Mouse (Mus musculus): ENCODE data around the gene Tpm1. TPM values are rescaled to one million over a fixed set of nuclear protein-coding genes. Genes with fewer than 3 reads are reported as not detected.

Gene Tpm1
- polyA plus RNA-seq, 1 experiment from 2014 or later: 385 TPM

DNA sequence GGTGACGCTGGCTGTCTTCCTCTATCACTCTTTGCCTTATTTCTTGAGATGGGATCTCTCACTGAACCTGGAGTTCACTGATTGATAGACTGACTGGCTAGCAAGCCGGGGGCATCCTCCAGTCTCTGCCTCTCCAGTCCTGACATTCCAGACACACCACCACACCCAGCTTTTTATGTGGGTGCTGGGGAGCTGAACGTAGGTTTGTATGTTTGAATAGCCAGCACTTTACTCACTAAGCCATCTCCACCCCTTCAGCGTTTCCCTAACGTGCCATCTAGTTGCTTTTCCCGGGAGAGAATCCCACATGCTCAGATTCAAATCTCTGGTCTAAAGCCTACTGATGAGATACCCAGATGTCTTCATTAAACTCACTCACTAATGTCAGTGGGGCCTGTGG lies 59.6 kb downstream of the Tpm1 start:
- H3K4me1 ChIP-seq (replicated peaks; ENCODE audit: control insufficient read depth, insufficient read depth, low read length): no peaks in the 10 kb centered on the region
- no peak overlapping the region for H3K4me2 ChIP-seq (replicated peaks; ENCODE audit: low read depth, low read length)
- DNase-seq (ENCODE audit: low spot score) (no peak), ATAC-seq (ENCODE audit: low FRiP score) (no peak)
- H3K27ac ChIP-seq (ENCODE audit: low read depth, low read length): no peak overlapping the region
- H3K9ac ChIP-seq (ENCODE audit: low read depth, low read length): no peak overlapping the region
- no peak overlapping the region for H3K4me3 ChIP-seq (ENCODE audit: low read depth, low read length)
- no peaks in the 10 kb centered on the region for H3K9me3 ChIP-seq (ENCODE audit: control insufficient read depth, low read length)
- no peaks in the 10 kb centered on the region for H3K36me3 ChIP-seq (ENCODE audit: control insufficient read depth, insufficient read depth, low read length)
- 77% methylated on average over 6 of the region's 6 CpGs for WGBS
- H3K27me3 ChIP-seq (ENCODE audit: control insufficient read depth, insufficient read depth, low read length): no peaks in the 10 kb centered on the region

DNA sequence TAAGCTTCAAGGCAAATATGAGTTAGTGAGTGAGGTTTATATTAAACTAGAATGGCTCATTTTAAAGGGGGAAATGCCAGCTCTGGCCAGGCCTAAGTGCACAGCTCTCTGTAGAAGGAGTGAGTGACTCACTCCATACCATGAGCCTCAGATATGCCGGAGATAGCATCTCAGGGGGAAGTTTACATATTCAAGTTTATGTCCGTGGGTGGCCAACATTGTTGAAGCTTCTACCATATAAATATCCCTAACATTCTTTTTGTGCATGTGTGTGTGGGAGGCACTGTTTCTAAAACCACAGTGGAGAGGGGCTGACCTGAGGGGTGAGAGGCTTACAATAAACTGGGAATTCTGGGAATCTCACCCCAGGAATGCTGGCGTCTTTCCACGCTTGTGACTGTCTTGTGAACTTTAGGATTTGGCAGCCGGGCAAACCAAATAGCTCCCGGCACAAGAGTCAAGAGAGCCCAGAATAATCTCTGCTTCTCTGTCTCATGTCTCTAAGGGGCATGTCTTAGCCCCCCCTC lies 60.3 kb downstream of the Tpm1 start:
- H3K9ac ChIP-seq (ENCODE audit: low read depth, low read length): no peak overlapping the region
- no peak overlapping the region for H3K4me2 ChIP-seq (replicated peaks; ENCODE audit: low read depth, low read length)
- 63% methylated on average over 6 of the region's 6 CpGs for WGBS
- no peaks in the 10 kb centered on the region for H3K4me1 ChIP-seq (replicated peaks; ENCODE audit: control insufficient read depth, insufficient read depth, low read length)
- no peak for ATAC-seq (ENCODE audit: low FRiP score)
- H3K4me3 ChIP-seq (ENCODE audit: low read depth, low read length): no peak overlapping the region
- H3K27ac ChIP-seq (ENCODE audit: low read depth, low read length): no peak overlapping the region
- no peak for DNase-seq (ENCODE audit: low spot score)
- H3K27me3 ChIP-seq (ENCODE audit: control insufficient read depth, insufficient read depth, low read length): no peaks in the 10 kb centered on the region
- H3K9me3 ChIP-seq (ENCODE audit: control insufficient read depth, low read length): no peaks in the 10 kb centered on the region
- H3K36me3 ChIP-seq (ENCODE audit: control insufficient read depth, insufficient read depth, low read length): no peaks in the 10 kb centered on the region

DNA sequence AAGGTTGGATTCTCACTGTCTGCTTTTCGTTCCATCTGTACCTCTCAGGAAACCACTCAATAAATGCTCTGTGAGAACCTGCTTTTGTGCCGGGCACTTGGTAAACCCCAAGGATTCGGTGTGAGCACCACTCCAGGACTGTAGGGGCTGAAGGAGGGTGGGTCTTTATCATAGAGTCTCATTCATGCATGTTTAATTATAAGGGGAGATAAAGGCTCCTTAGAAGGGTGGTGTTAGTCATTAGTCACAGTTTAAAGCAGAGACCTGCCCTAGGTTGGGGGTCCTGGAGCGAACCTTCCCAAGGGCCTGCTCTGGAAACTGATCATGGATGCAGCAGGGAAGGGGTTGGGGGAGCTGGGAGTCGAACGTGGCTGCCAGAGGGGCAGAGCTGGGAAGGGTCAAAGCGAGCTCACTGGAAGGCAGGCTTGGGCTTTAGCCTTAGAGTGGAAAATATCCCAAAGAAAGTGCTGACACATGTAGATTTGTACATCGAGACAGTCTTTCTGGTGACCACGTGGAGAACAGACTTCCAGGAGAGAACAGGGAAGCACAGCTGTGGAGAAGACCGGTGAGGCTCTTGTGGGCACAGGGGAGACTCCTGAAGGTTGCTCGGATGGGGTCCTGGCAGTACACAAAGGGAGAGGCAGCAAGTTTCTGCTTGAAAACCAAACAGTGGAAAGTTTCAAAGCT lies 60.9 kb downstream of the Tpm1 start:
- no peak overlapping the region for H3K27ac ChIP-seq (ENCODE audit: low read depth, low read length)
- H3K4me3 ChIP-seq (ENCODE audit: low read depth, low read length): no peak overlapping the region
- H3K36me3 ChIP-seq (ENCODE audit: control insufficient read depth, insufficient read depth, low read length): no peaks in the 10 kb centered on the region
- DNase-seq (ENCODE audit: low spot score) (no peak), ATAC-seq (ENCODE audit: low FRiP score) (no peak)
- no peaks in the 10 kb centered on the region for H3K9me3 ChIP-seq (ENCODE audit: control insufficient read depth, low read length)
- no peak overlapping the region for H3K4me2 ChIP-seq (replicated peaks; ENCODE audit: low read depth, low read length)
- H3K27me3 ChIP-seq (ENCODE audit: control insufficient read depth, insufficient read depth, low read length): no peaks in the 10 kb centered on the region
- H3K9ac ChIP-seq (ENCODE audit: low read depth, low read length): no peak overlapping the region
- H3K4me1 ChIP-seq (replicated peaks; ENCODE audit: control insufficient read depth, insufficient read depth, low read length): no peaks in the 10 kb centered on the region
- WGBS: 69% methylated on average over 11 of the region's 11 CpGs

DNA sequence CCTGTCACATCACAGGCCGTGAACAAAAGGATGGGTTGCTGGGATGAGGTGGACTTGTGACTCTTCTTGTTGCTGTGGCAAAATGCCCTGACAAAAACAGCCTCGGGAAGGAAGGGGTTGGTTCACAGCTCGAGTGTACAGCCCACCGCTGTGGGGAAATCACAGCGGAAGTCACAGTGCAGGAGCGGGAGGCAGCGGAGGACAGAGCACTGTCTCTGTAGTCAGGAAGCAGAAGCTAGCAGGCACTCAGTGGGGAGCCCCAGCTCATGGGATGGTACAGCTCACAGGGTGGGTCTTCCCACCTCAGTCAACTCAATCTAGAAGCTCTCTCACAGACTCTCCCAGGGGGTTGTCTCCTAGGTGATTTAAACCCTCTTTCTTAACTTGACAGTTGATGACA lies 63.8 kb downstream of the Tpm1 start:
- H3K36me3 ChIP-seq (ENCODE audit: control insufficient read depth, insufficient read depth, low read length): no peaks in the 10 kb centered on the region
- H3K4me3 ChIP-seq (ENCODE audit: low read depth, low read length): no peak overlapping the region
- H3K4me1 ChIP-seq (replicated peaks; ENCODE audit: control insufficient read depth, insufficient read depth, low read length): no peaks in the 10 kb centered on the region
- no peaks in the 10 kb centered on the region for H3K9me3 ChIP-seq (ENCODE audit: control insufficient read depth, low read length)
- no peak overlapping the region for H3K9ac ChIP-seq (ENCODE audit: low read depth, low read length)
- WGBS: 73% methylated on average over 7 of the region's 7 CpGs
- ATAC-seq (ENCODE audit: low FRiP score) (no peak), DNase-seq (ENCODE audit: low spot score) (no peak)
- H3K4me2 ChIP-seq (replicated peaks; ENCODE audit: low read depth, low read length): no peak overlapping the region
- H3K27me3 ChIP-seq (ENCODE audit: control insufficient read depth, insufficient read depth, low read length): no peaks in the 10 kb centered on the region
- H3K27ac ChIP-seq (ENCODE audit: low read depth, low read length): no peak overlapping the region

DNA sequence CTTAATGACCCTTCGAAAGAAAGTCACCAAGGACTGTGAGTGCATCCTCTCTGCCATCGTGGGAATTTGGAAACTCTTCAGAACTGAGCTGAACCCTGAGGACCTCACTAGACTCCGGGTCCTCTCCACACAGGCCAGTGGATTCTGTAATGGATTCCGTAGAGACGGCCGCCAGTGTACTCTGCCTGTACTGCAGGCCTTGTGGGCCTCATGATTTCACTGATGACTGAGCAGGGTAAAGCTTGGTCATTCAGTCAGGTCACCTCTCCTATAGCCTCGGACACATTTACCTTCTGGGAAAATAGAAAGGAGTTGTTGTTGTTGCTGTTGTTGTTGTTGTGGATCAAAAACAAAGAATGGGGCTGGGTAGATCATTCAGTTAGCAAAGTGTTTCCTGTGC lies 67.1 kb downstream of the Tpm1 start:
- WGBS: 74% methylated on average over 7 of the region's 7 CpGs
- Histone ChIP-seq H3K27me3 (ENCODE audit: control insufficient read depth, insufficient read depth, low read length) (no peaks in the 10 kb centered on the region), H3K4me3 (ENCODE audit: low read depth, low read length) (no peak overlapping the region), H3K36me3 (ENCODE audit: control insufficient read depth, insufficient read depth, low read length) (no peaks in the 10 kb centered on the region), H3K9me3 (ENCODE audit: control insufficient read depth, low read length) (no peaks in the 10 kb centered on the region), H3K4me2 (replicated peaks; ENCODE audit: low read depth, low read length) (no peak overlapping the region), H3K9ac (ENCODE audit: low read depth, low read length) (no peak overlapping the region), H3K27ac (ENCODE audit: low read depth, low read length) (no peak overlapping the region), H3K4me1 (replicated peaks; ENCODE audit: control insufficient read depth, insufficient read depth, low read length) (no peaks in the 10 kb centered on the region)
- no peak for ATAC-seq (ENCODE audit: low FRiP score)
- no peak for DNase-seq (ENCODE audit: low spot score)

DNA sequence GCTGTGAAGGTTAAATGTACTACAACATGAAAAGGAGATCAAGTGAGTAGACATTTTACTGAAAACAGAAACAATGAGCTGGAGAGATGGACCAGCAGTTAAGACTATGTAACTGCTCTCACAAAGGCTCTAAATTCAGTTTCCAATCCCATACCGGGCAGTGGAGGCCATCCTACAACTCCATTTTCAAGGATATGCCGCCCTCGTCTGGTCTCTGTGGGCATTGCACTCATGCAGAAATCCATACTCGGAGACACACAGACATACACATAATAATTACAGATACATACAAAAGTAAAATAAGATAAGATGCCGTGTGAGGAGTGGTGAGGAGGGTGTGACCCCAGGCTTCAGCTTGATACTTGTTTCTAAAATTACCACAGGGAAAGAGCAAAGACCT lies 68.7 kb downstream of the Tpm1 start:
- 6% methylated on average over 5 of the region's 5 CpGs for WGBS
- no peak for ATAC-seq (ENCODE audit: low FRiP score)

DNA sequence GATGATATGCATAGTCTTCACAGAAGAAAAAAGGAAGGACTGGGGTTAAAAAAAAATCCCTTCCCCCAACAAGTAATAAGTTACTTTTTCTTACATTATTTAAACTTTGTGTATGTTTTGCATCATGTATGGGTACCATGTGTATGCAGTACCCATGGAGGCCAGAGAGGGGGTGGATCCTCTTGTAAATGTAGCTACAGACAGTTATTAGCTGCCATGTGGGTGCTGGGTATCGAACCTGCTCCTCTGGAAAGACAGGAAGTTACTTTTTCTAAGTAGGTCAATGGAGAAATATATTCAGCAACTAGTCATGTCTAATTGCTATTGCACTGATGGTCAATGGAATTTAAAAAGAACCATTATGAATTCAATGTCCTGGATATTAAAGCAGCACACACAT lies 70.7 kb downstream of the Tpm1 start:
- H3K4me3 ChIP-seq (ENCODE audit: low read depth, low read length): no peak overlapping the region
- no peaks in the 10 kb centered on the region for H3K9me3 ChIP-seq (ENCODE audit: control insufficient read depth, low read length)
- H3K4me2 ChIP-seq (replicated peaks; ENCODE audit: low read depth, low read length): no peak overlapping the region
- no peak for ATAC-seq (ENCODE audit: low FRiP score)
- DNase-seq (ENCODE audit: low spot score): no peak
- no peak overlapping the region for H3K9ac ChIP-seq (ENCODE audit: low read depth, low read length)
- no peaks in the 10 kb centered on the region for H3K4me1 ChIP-seq (replicated peaks; ENCODE audit: control insufficient read depth, insufficient read depth, low read length)
- no peaks in the 10 kb centered on the region for H3K36me3 ChIP-seq (ENCODE audit: control insufficient read depth, insufficient read depth, low read length)
- H3K27me3 ChIP-seq (ENCODE audit: control insufficient read depth, insufficient read depth, low read length): no peaks in the 10 kb centered on the region
- no peak overlapping the region for H3K27ac ChIP-seq (ENCODE audit: low read depth, low read length)
- WGBS: 68% methylated on average over 1 of the region's 1 CpGs

More for the DNA sequence above, 68.7 kb downstream of the Tpm1 start:
- no peak overlapping the region for H3K27ac ChIP-seq (ENCODE audit: low read depth, low read length)
- no peaks in the 10 kb centered on the region for H3K27me3 ChIP-seq (ENCODE audit: control insufficient read depth, insufficient read depth, low read length)
- no peaks in the 10 kb centered on the region for H3K36me3 ChIP-seq (ENCODE audit: control insufficient read depth, insufficient read depth, low read length)
- H3K4me1 ChIP-seq (replicated peaks; ENCODE audit: control insufficient read depth, insufficient read depth, low read length): no peaks in the 10 kb centered on the region
- no peak overlapping the region for H3K4me3 ChIP-seq (ENCODE audit: low read depth, low read length)
- H3K4me2 ChIP-seq (replicated peaks; ENCODE audit: low read depth, low read length): no peak overlapping the region
- no peaks in the 10 kb centered on the region for H3K9me3 ChIP-seq (ENCODE audit: control insufficient read depth, low read length)
- peak; percentile 87 for DNase-seq (ENCODE audit: low spot score)
- H3K9ac ChIP-seq (ENCODE audit: low read depth, low read length): no peak overlapping the region

DNA sequence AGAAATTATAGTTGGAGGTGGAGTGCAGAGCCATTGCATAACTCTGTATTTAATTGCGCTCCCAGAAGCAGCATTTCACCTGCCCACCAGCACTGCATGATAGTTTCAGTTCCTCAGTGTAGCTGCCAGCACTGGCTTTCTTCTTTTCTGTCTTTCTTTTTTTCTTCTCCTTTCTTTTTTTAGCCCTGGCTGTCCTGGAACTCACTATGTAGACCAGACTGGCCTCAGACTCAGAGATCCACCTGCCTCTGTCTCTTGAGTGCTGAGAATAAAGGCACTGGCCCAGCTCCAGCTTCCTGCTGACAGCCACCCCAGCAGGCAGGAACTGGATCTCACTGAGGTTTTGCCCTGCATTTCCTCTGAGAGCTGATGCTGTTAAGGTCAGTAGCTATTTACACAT lies 71.2 kb downstream of the Tpm1 start:
- no peak overlapping the region for H3K27ac ChIP-seq (ENCODE audit: low read depth, low read length)
- 92% methylated on average over 1 of the region's 1 CpGs for WGBS
- H3K27me3 ChIP-seq (ENCODE audit: control insufficient read depth, insufficient read depth, low read length): no peaks in the 10 kb centered on the region
- H3K36me3 ChIP-seq (ENCODE audit: control insufficient read depth, insufficient read depth, low read length): no peaks in the 10 kb centered on the region
- H3K4me1 ChIP-seq (replicated peaks; ENCODE audit: control insufficient read depth, insufficient read depth, low read length): no peaks in the 10 kb centered on the region
- ATAC-seq (ENCODE audit: low FRiP score) (no peak), DNase-seq (ENCODE audit: low spot score) (no peak)
- H3K9ac ChIP-seq (ENCODE audit: low read depth, low read length): no peak overlapping the region
- H3K4me2 ChIP-seq (replicated peaks; ENCODE audit: low read depth, low read length): no peak overlapping the region
- H3K9me3 ChIP-seq (ENCODE audit: control insufficient read depth, low read length): no peaks in the 10 kb centered on the region
- H3K4me3 ChIP-seq (ENCODE audit: low read depth, low read length): no peak overlapping the region

DNA sequence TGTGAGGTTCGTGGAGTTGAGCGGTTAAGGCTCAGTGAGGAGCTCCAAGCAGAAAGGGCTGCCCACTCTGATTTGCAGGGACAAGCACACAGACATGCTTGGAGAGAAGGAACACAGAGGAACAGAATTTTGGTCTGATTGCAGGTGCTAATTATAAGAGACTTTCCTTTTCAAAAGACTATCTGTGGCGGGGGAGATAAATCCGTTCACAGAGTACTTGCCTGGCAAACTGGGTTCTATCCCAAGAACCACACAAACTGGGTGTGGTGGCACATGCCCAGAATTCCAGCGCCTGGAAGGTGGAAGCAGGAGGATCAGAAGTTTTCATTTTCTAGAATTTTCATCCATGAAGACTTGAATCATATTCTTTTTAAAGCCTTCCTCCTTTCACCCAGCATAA lies 72.1 kb downstream of the Tpm1 start:
- ATAC-seq (ENCODE audit: low FRiP score) (no peak), DNase-seq (ENCODE audit: low spot score) (no peak)
- H3K9me3 ChIP-seq (ENCODE audit: control insufficient read depth, low read length): no peaks in the 10 kb centered on the region

More for the DNA sequence above, 72.1 kb downstream of the Tpm1 start:
- H3K27me3 ChIP-seq (ENCODE audit: control insufficient read depth, insufficient read depth, low read length): no peaks in the 10 kb centered on the region
- no peak overlapping the region for H3K9ac ChIP-seq (ENCODE audit: low read depth, low read length)
- 86% methylated on average over 5 of the region's 5 CpGs for WGBS
- no peak overlapping the region for H3K4me3 ChIP-seq (ENCODE audit: low read depth, low read length)
- H3K27ac ChIP-seq (ENCODE audit: low read depth, low read length): no peak overlapping the region
- H3K36me3 ChIP-seq (ENCODE audit: control insufficient read depth, insufficient read depth, low read length): no peaks in the 10 kb centered on the region
- H3K4me1 ChIP-seq (replicated peaks; ENCODE audit: control insufficient read depth, insufficient read depth, low read length): no peaks in the 10 kb centered on the region
- no peak overlapping the region for H3K4me2 ChIP-seq (replicated peaks; ENCODE audit: low read depth, low read length)
